Mouse (Mus musculus): ENCODE measurements at regions not wholly inside any gene's neighbourhood (a gene's known extent, or its start where the extent isn't known, plus 50 kb on each side); places are given as distances from the start of the nearest gene placed in this dataset.

GRCm38 (mm10) chr1:89268806-89269205, 185.8 kb upstream of the Agap1 start:
- no peak overlapping the region for H3K4me3 ChIP-seq
- no peak for DNase-seq (ENCODE audit: low spot score in 2 of 2)
- no peak for TF ChIP-seq CTCF (conservative IDR thresholded peaks at IDR 0.05)
- no peak overlapping the region for H3K27ac ChIP-seq

- H3K4me3 ChIP-seq = no peak overlapping the region
- no peak for DNase-seq (ENCODE audit: low spot score in 2 of 2)
- no peak for TF ChIP-seq CTCF (conservative IDR thresholded peaks at IDR 0.05)
- no peak overlapping the region for H3K27ac ChIP-seq
Observed at GRCm38 (mm10) chr1:89271743-89272142, 182.9 kb upstream of the Agap1 start.

- H3K27ac ChIP-seq = no peak overlapping the region
- no peak overlapping the region for H3K4me3 ChIP-seq
- TF ChIP-seq CTCF (conservative IDR thresholded peaks at IDR 0.05) = no peak
- DNase-seq (ENCODE audit: low spot score in 2 of 2) = no peak
Observed at GRCm38 (mm10) chr1:89273021-89273420, 181.6 kb upstream of the Agap1 start.

- no peak for TF ChIP-seq CTCF (conservative IDR thresholded peaks at IDR 0.05)
- H3K27ac ChIP-seq = no peak overlapping the region
- H3K4me3 ChIP-seq = no peak overlapping the region
- DNase-seq (ENCODE audit: low spot score in 2 of 2) = no peak
Observed at GRCm38 (mm10) chr1:89273786-89274362, 180.7 kb upstream of the Agap1 start.

GRCm38 (mm10) chr1:89279382-89279781, 175.2 kb upstream of the Agap1 start:
- H3K27ac ChIP-seq = no peak overlapping the region
- no peak for DNase-seq (ENCODE audit: low spot score in 2 of 2)
- TF ChIP-seq CTCF (conservative IDR thresholded peaks at IDR 0.05) = no peak

GRCm38 (mm10) chr1:89281107-89281655, 173.4 kb upstream of the Agap1 start:
- TF ChIP-seq CTCF (conservative IDR thresholded peaks at IDR 0.05) = no peak
- Histone ChIP-seq H3K27ac (no peak overlapping the region), H3K4me3 (no peak overlapping the region)
- no peak for DNase-seq (ENCODE audit: low spot score in 2 of 2)

More at GRCm38 (mm10) chr1:89279382-89279781, 175.2 kb upstream of the Agap1 start:
- no peak overlapping the region for H3K4me3 ChIP-seq

GRCm38 (mm10) chr1:89285041-89285440, 169.6 kb upstream of the Agap1 start:
- H3K27ac ChIP-seq = no peak overlapping the region
- DNase-seq (ENCODE audit: low spot score in 2 of 2) = no peak

GRCm38 (mm10) chr1:89287136-89287795, 167.3 kb upstream of the Agap1 start:
- TF ChIP-seq CTCF (conservative IDR thresholded peaks at IDR 0.05) = no peak
- DNase-seq (ENCODE audit: low spot score in 2 of 2) = no peak
- no peak overlapping the region for H3K4me3 ChIP-seq

More at GRCm38 (mm10) chr1:89285041-89285440, 169.6 kb upstream of the Agap1 start:
- no peak overlapping the region for H3K4me3 ChIP-seq
- TF ChIP-seq CTCF (conservative IDR thresholded peaks at IDR 0.05) = no peak

GRCm38 (mm10) chr1:89288001-89288400, 166.6 kb upstream of the Agap1 start:
- no peak for DNase-seq (ENCODE audit: low spot score in 2 of 2)
- Histone ChIP-seq H3K27ac (no peak overlapping the region), H3K4me3 (no peak overlapping the region)
- TF ChIP-seq CTCF (conservative IDR thresholded peaks at IDR 0.05) = no peak

More at GRCm38 (mm10) chr1:89287136-89287795, 167.3 kb upstream of the Agap1 start:
- no peak overlapping the region for H3K27ac ChIP-seq

- Histone ChIP-seq H3K27ac (no peak overlapping the region), H3K4me3 (no peak overlapping the region)
- no peak for TF ChIP-seq CTCF (conservative IDR thresholded peaks at IDR 0.05)
- no peak for DNase-seq (ENCODE audit: low spot score in 2 of 2)
Observed at GRCm38 (mm10) chr1:89288921-89289320, 165.7 kb upstream of the Agap1 start.

- no peak overlapping the region for H3K4me3 ChIP-seq
- no peak for DNase-seq (ENCODE audit: low spot score in 2 of 2)
- no peak for TF ChIP-seq CTCF (conservative IDR thresholded peaks at IDR 0.05)
- no peak overlapping the region for H3K27ac ChIP-seq
Observed at GRCm38 (mm10) chr1:89296691-89297090, 157.9 kb upstream of the Agap1 start.

GRCm38 (mm10) chr1:89297766-89298165, 156.8 kb upstream of the Agap1 start:
- no peak for TF ChIP-seq CTCF (conservative IDR thresholded peaks at IDR 0.05)
- no peak overlapping the region for H3K4me3 ChIP-seq
- no peak for DNase-seq (ENCODE audit: low spot score in 2 of 2)
- no peak overlapping the region for H3K27ac ChIP-seq

GRCm38 (mm10) chr1:89301151-89301550, 153.5 kb upstream of the Agap1 start:
- H3K4me3 ChIP-seq = no peak overlapping the region
- no peak for TF ChIP-seq CTCF (conservative IDR thresholded peaks at IDR 0.05)
- DNase-seq (ENCODE audit: low spot score in 2 of 2) = no peak
- H3K27ac ChIP-seq = no peak overlapping the region

Measured in layer of hippocampus, adult 2 months (tissue).